Mouse (Mus musculus) c-Kit-positive CD71-negative TER-119-negative erythroid progenitor cells, embryonic 14.5 days (primary cell): ENCODE measurements around the gene Olfr1444.

Source experiments
- DNase-seq: peaks from one replicate; pipeline ENCODE4 v3.0.0-alpha.2; 2013; ENCODE audit warnings: low read depth

Olfr1444 gene

GRCm38 (mm10) chr19:12856983-12857382 is at the start of gene Olfr1444:
TSS of gene Olfr1444 (plus strand) at chr19:12857283.
- DNase-seq = no peak

- no peak for DNase-seq
These were observed 44.3 kb upstream of the Olfr1444 start for GRCm38 (mm10) chr19:12812644-12813364.

GRCm38 (mm10) chr19:12813883-12814282 is 43.2 kb upstream of the Olfr1444 start:
- DNase-seq = no peak

GRCm38 (mm10) chr19:12818507-12818906 is 38.6 kb upstream of the Olfr1444 start:
- DNase-seq = no peak

- DNase-seq = peak; percentile 32
These were observed 36.7 kb upstream of the Olfr1444 start for GRCm38 (mm10) chr19:12820383-12820782.

GRCm38 (mm10) chr19:12824549-12824948 is 32.5 kb upstream of the Olfr1444 start:
- DNase-seq = no peak

- DNase-seq = no peak
These were observed 26.2 kb upstream of the Olfr1444 start for GRCm38 (mm10) chr19:12830823-12831430.

- DNase-seq = no peak
These were observed 25.5 kb upstream of the Olfr1444 start for GRCm38 (mm10) chr19:12831559-12831958.

- DNase-seq = peak; percentile 58
These were observed 23.5 kb upstream of the Olfr1444 start for GRCm38 (mm10) chr19:12833625-12834024.

- DNase-seq = no peak
These were observed 18.6 kb upstream of the Olfr1444 start for GRCm38 (mm10) chr19:12838507-12838906.

- DNase-seq = no peak
These were observed 10.7 kb upstream of the Olfr1444 start, which contains the start of gene Gm5244 for GRCm38 (mm10) chr19:12846382-12846781. TSS of gene Gm5244 (plus strand) at chr19:12846682.

GRCm38 (mm10) chr19:12883555-12883954 is 26.5 kb downstream of the Olfr1444 start, which contains the start of gene Olfr1445:
TSS of gene Olfr1445 (plus strand) at chr19:12883855.
- DNase-seq = no peak

- DNase-seq = no peak
These were observed 36.3 kb downstream of the Olfr1444 start, which contains the start of gene Olfr1446 for GRCm38 (mm10) chr19:12893424-12893823. TSS of gene Olfr1446 (minus strand) at chr19:12893524.

- DNase-seq = no peak
These were observed 46.6 kb downstream of the Olfr1444 start, which contains the start of gene Olfr1447 for GRCm38 (mm10) chr19:12903643-12904042. TSS of gene Olfr1447 (minus strand) at chr19:12903743.
